Mouse (Mus musculus) thymus, adult 2 months (tissue): ENCODE results near the gene Tuba3a. TPM values are rescaled to one million over a fixed set of nuclear protein-coding genes. Genes with fewer than 3 reads are reported as not detected.

Source experiments
- DNase-seq: peaks from one replicate; pipeline ENCODE4 v3.0.0; 2021
- H3K27ac ChIP-seq: fragments of 200-500 bp; 2 replicates; pipeline ENCODE4 v1.5.1; 2012; ENCODE audit warnings: low read length, control low read depth; ENCODE audit not compliant: control insufficient read depth, insufficient read depth
- H3K27me3 ChIP-seq: fragments of 200-500 bp; 2 replicates; pipeline ENCODE4 v1.6.1; 2012; ENCODE audit warnings: mild to moderate bottlenecking, low read length, moderate library complexity, mixed read lengths; ENCODE audit not compliant: control insufficient read depth, insufficient read depth
- H3K36me3 ChIP-seq: fragments of 200-500 bp; 2 replicates; pipeline ENCODE4 v1.6.1; 2012; ENCODE audit warnings: mild to moderate bottlenecking, low read length, moderate library complexity; ENCODE audit not compliant: control insufficient read depth, insufficient read depth
- H3K4me1 ChIP-seq: fragments of 200-500 bp; replicated peaks from 2 replicates; pipeline ENCODE4 v1.6.1; 2012; ENCODE audit warnings: low read length; ENCODE audit not compliant: control insufficient read depth, insufficient read depth
- H3K4me3 ChIP-seq: fragments of 200-500 bp; 2 replicates; pipeline ENCODE4 v1.5.1; 2012; ENCODE audit warnings: mild to moderate bottlenecking, low read length, control low read depth, moderate library complexity; ENCODE audit not compliant: control insufficient read depth, insufficient read depth
- CTCF ChIP-seq: fragments of 200-500 bp; IDR thresholded peaks from 2 replicates; pipeline ENCODE4 v1.5.1; 2012; ENCODE audit warnings: mild to moderate bottlenecking, control low read depth, low read length, moderate library complexity, borderline replicate concordance; ENCODE audit not compliant: control insufficient read depth, poor library complexity, insufficient read depth; ENCODE audit errors: extremely low read depth
- POLR2A ChIP-seq: fragments of 200-500 bp; IDR thresholded peaks from 2 replicates; pipeline ENCODE4 v1.6.1; 2012; ENCODE audit warnings: mild to moderate bottlenecking, low read length, control low read depth, moderate library complexity; ENCODE audit not compliant: control insufficient read depth, poor library complexity, insufficient read depth; ENCODE audit errors: extremely low read depth
- WGBS: fragments of 180-500 bp; shearing (Covaris S2); methylation state at CpG from one replicate; pipeline ENCODE4 v1.1.7; 2018; 5-methylcytosine and 5-hydroxymethylcytosine counted together
- polyA plus RNA-seq: library from polyadenylated mRNA; depleted of rRNA; stranded (reverse); fragments of >200 nt; gene quantifications from 2 replicates; pipeline ENCODE4 v1.2.3, GENCODE M21; 2012

Gene Tuba3a
- polyA plus RNA-seq, 1 experiment, result 0.84 TPM

GRCm38 (mm10) chr6:125323547-125323946 lies 37.7 kb upstream of the Tuba3a start:
- H3K4me3 ChIP-seq, result no peak overlapping the region
- 85% methylated on average over 6 of the region's 6 CpGs for whole genome bisulfite sequencing
- H3K4me1 ChIP-seq, result no peaks in the 10 kb centered on the region
- H3K27me3 ChIP-seq, result no peaks in the 10 kb centered on the region
- DNase-seq, result no peak
- no peaks in the 10 kb centered on the region for H3K36me3 ChIP-seq
- no peak overlapping the region for H3K27ac ChIP-seq
- TF ChIP-seq CTCF (no peak), POLR2A (no peak)

DNA sequence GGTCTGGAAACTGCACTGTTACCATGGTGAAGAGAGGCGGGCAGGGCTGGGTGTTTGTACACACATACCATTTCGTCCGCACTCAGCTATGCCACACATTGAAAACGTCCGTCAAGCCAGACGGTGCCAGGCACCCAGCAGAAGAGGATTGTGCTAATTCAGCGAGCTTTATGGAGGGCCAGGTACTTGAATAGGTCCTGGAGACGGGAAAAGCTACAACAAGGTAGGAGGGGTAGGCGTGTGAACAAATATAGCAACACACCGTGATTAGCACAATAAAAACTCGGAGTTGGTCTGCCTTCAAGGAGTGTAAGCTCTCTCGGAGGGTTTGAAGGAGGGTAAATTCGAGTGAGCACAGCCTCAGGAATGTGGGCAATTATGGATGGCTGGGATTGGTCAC lies 37.0 kb upstream of the Tuba3a start:
- no peak for DNase-seq
- TF ChIP-seq CTCF (no peak), POLR2A (no peak)
- H3K27ac ChIP-seq, result no peak overlapping the region
- no peak overlapping the region for H3K4me3 ChIP-seq
- 90% methylated on average over 13 of the region's 13 CpGs for WGBS
- H3K36me3 ChIP-seq, result no peaks in the 10 kb centered on the region
- 0 out of 2 replicates have a peak, but pooled peaks cover 2% of the 10 kb centered on the region for H3K4me1 ChIP-seq
- H3K27me3 ChIP-seq, result no peaks in the 10 kb centered on the region

GRCm38 (mm10) chr6:125321114-125321855 lies 35.4 kb upstream of the Tuba3a start:
- Histone ChIP-seq H3K4me3 (no peak overlapping the region), H3K36me3 (no peaks in the 10 kb centered on the region), H3K27ac (no peak overlapping the region), H3K27me3 (no peaks in the 10 kb centered on the region), H3K4me1 (0 out of 2 replicates have a peak, but pooled peaks cover 3% of the 10 kb centered on the region)
- 72% methylated on average over 26 of the region's 26 CpGs for WGBS
- no peak for TF ChIP-seq POLR2A
- no peak for TF ChIP-seq CTCF
- no peak for DNase-seq

GRCm38 (mm10) chr6:125320323-125320722 lies 34.5 kb upstream of the Tuba3a start, which contains the start of gene Scnn1a:
Scnn1a (plus strand) TSS chr6:125320659.
- no peak within 1 kb of the TSS for H3K4me3 ChIP-seq
- TF ChIP-seq CTCF (no peak), POLR2A (no peak)
- 75% methylated on average over 1 of the region's 1 CpGs for WGBS
- H3K27me3 ChIP-seq, result no peaks in the 10 kb centered on the region
- DNase-seq, result no peak
- no peak within 1 kb of the TSS; the same call in 1 of the 2 replicates for H3K27ac ChIP-seq
- H3K4me1 ChIP-seq, result 0 out of 2 replicates have a peak, but pooled peaks cover 3% of the 10 kb centered on the region
- H3K36me3 ChIP-seq, result no peaks in the 10 kb centered on the region

DNA sequence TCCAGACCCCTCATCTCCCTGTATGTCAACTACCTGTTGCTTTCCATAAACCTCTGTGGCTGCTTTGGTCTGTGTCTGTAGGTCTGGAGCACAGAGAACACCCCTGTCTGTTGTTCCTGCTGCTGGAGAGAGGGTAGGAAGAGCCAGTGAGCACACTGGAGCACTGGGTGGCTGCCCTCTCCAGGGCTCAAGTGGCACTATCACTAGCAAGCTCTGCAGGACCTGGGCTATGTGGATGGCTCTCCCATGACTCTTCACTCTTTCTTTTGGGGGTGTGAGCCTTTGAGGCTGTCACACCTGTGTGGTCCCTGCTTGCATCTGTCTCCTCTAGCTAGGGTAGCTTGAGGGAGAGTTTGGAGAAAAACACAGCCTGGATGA lies 34.1 kb upstream of the Tuba3a start:
- TF ChIP-seq POLR2A, result no peak
- TF ChIP-seq CTCF, result no peak
- Histone ChIP-seq H3K27ac (no peak overlapping the region; the same call in 1 of the 2 replicates), H3K36me3 (no peaks in the 10 kb centered on the region), H3K4me1 (0 out of 2 replicates have a peak, but pooled peaks cover 3% of the 10 kb centered on the region), H3K4me3 (no peak overlapping the region), H3K27me3 (no peaks in the 10 kb centered on the region)
- no peak for DNase-seq

GRCm38 (mm10) chr6:125318981-125319918 lies 33.4 kb upstream of the Tuba3a start:
- DNase-seq, result no peak
- no peak for TF ChIP-seq CTCF
- TF ChIP-seq POLR2A, result no peak
- Histone ChIP-seq H3K4me3 (no peak overlapping the region), H3K27me3 (no peaks in the 10 kb centered on the region), H3K4me1 (peaks cover 4% of the 10 kb centered on the region), H3K36me3 (no peaks in the 10 kb centered on the region), H3K27ac (no peak overlapping the region; the same call in 1 of the 2 replicates)
- 87% methylated on average over 15 of the region's 15 CpGs for WGBS
